Mouse (Mus musculus) forebrain, embryonic 11.5 days (tissue): ENCODE data around the gene 1700025G04Rik. TPM values are rescaled to one million over a fixed set of nuclear protein-coding genes. Genes with fewer than 3 reads are reported as not detected.

Experiments used
- ATAC-seq: fragments of 200-750 bp; cut with Nextera tagmentation; replicated peaks from 2 replicates; pipeline ENCODE4 v1.8.0; 2017; ENCODE audit warnings: moderate TSS enrichment; ENCODE audit not compliant: low FRiP score
- DNase-seq: peaks from one replicate; pipeline ENCODE4 v3.0.0-alpha.2; 2017; ENCODE audit warnings: low spot score
- H3K27ac ChIP-seq: fragments of 300-500 bp; sonication (generic); 2 replicates; pipeline ENCODE4 v1.5.1; 2014; ENCODE audit warnings: low read depth, low read length
- H3K27me3 ChIP-seq: fragments of 300-500 bp; sonication (generic); 2 replicates; pipeline ENCODE4 v1.6.1; 2014; ENCODE audit warnings: mild to moderate bottlenecking, low read length, mixed read lengths; ENCODE audit not compliant: control insufficient read depth, insufficient read depth
- H3K36me3 ChIP-seq: fragments of 300-500 bp; sonication (generic); 2 replicates; pipeline ENCODE4 v1.6.1; 2014; ENCODE audit warnings: mild to moderate bottlenecking, low read length, moderate library complexity, mixed read lengths; ENCODE audit not compliant: control insufficient read depth, insufficient read depth
- H3K4me1 ChIP-seq: fragments of 300-500 bp; sonication (generic); replicated peaks from 2 replicates; pipeline ENCODE4 v1.6.1; 2014; ENCODE audit warnings: low read length, mixed read lengths; ENCODE audit not compliant: control insufficient read depth, insufficient read depth
- H3K4me2 ChIP-seq: fragments of 300-500 bp; sonication (generic); 2 replicates; pipeline ENCODE4 v1.6.1; 2014; ENCODE audit warnings: low read depth, mild to moderate bottlenecking, low read length, moderate library complexity, mixed read lengths; ENCODE audit not compliant: severe bottlenecking
- H3K4me3 ChIP-seq: fragments of 300-500 bp; sonication (generic); 2 replicates; pipeline ENCODE4 v1.5.1; 2014; ENCODE audit warnings: low read depth, low read length
- H3K9ac ChIP-seq: fragments of 300-500 bp; sonication (generic); 2 replicates; pipeline ENCODE4 v1.6.1; 2014; ENCODE audit warnings: low read length
- H3K9me3 ChIP-seq: fragments of 300-500 bp; sonication (generic); 2 replicates; pipeline ENCODE4 v1.6.1; 2016; ENCODE audit warnings: low read length, mixed read lengths; ENCODE audit not compliant: control insufficient read depth
- WGBS: fragments of 180-500 bp; shearing (Covaris S2); extraction: QIAGEN DNeasy Blood & Tissue Kit; methylation state at CpG from one replicate; pipeline ENCODE4 v1.1.7; 2014; 5-methylcytosine and 5-hydroxymethylcytosine counted together
- polyA plus RNA-seq: library from polyadenylated mRNA; unstranded; fragments of >200 nt; fragmentation: Nextera tagmentation; extraction: Ambion mirVana; gene quantifications from 2 replicates; pipeline ENCODE4 v1.2.1, GENCODE M21; 2014

The 1700025G04Rik gene
- polyA plus RNA-seq, 1 experiment from 2014 or later = 25.6 TPM

DNA sequence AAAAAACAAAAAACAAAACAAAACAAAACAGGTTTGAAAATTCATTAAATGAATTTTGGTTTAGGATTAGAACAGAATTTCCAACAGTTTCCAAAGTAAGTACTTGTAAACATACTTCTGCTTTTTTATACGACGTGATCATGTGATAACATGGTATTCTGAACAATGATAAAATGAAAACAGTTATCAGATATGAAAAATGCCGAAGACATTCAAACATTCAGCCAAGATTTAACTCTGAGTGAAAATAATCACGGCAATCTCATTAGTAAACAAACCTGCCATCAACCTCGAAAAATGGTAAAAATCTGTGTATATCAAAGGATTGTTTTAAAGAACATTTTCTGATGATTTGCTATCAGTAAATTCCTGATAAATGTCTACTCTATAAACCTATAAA is 69.9 kb downstream of the 1700025G04Rik start:
- Histone ChIP-seq H3K27ac (no peak overlapping the region), H3K4me3 (no peak overlapping the region), H3K4me1 (no peaks in the 10 kb centered on the region), H3K9ac (no peak overlapping the region), H3K27me3 (no peaks in the 10 kb centered on the region), H3K4me2 (no peak overlapping the region), H3K9me3 (no peaks in the 10 kb centered on the region), H3K36me3 (no peaks in the 10 kb centered on the region)
- no peak for DNase-seq
- ATAC-seq = no peak
- WGBS = 92% methylated on average over 5 of the region's 5 CpGs

DNA sequence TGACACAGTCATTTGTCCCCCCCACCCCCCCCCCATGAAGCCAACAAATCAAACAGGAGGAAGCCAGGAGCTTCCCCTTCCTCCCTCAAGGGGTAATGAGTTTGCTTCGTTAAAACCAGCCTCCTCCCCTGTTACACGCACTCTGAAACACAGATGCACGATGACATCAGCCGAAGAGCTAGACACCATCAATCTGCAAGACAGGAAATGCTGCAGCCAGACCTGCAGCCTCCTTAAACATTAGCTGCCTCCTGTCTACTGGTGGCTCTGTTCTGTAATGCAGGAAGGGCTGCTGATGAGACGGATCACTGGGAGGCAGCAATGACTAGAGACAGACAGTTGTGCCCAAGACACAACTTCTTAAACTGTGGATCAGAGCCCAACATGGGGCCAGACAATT is 70.7 kb downstream of the 1700025G04Rik start:
- Histone ChIP-seq H3K4me2 (no peak overlapping the region), H3K4me3 (no peak overlapping the region), H3K27ac (no peak overlapping the region), H3K9ac (no peak overlapping the region), H3K4me1 (no peaks in the 10 kb centered on the region), H3K9me3 (no peaks in the 10 kb centered on the region), H3K36me3 (no peaks in the 10 kb centered on the region), H3K27me3 (no peaks in the 10 kb centered on the region)
- ATAC-seq (no peak), DNase-seq (no peak)
- 72% methylated on average over 5 of the region's 5 CpGs for WGBS

DNA sequence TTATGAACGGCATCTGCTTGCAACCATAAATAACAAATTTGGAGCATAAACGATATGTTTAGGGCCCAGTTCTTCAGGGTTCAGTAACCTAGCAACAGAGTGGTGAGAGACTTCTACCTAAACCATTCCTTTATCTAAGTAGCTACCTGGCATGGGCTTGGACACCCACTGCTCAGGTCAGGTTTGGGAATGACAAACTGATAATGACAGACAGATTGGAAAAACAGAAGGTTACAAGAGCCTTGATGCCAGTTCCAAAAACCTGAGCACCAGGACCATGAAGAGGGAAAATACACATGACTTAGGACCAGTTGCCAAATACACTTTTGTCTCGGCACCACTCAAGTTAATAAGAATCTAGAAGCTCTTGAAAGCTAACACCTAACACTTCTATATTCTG is 71.6 kb downstream of the 1700025G04Rik start:
- ATAC-seq (no peak), DNase-seq (no peak)
- Histone ChIP-seq H3K9me3 (no peaks in the 10 kb centered on the region), H3K4me1 (no peaks in the 10 kb centered on the region), H3K27me3 (no peaks in the 10 kb centered on the region), H3K9ac (no peak overlapping the region), H3K4me3 (no peak overlapping the region), H3K4me2 (no peak overlapping the region), H3K27ac (no peak overlapping the region), H3K36me3 (no peaks in the 10 kb centered on the region)
- WGBS = 89% methylated on average over 3 of the region's 3 CpGs

GRCm38 (mm10) chr1:152016663-152017062 is 73.3 kb downstream of the 1700025G04Rik start:
- H3K36me3 ChIP-seq = no peaks in the 10 kb centered on the region
- no peak overlapping the region for H3K4me3 ChIP-seq
- H3K9me3 ChIP-seq = no peaks in the 10 kb centered on the region
- no peak overlapping the region for H3K4me2 ChIP-seq
- WGBS = 95% methylated on average over 3 of the region's 3 CpGs
- no peak for DNase-seq
- H3K4me1 ChIP-seq = no peaks in the 10 kb centered on the region
- H3K27me3 ChIP-seq = no peaks in the 10 kb centered on the region
- no peak for ATAC-seq
- no peak overlapping the region for H3K9ac ChIP-seq
- H3K27ac ChIP-seq = no peak overlapping the region

DNA sequence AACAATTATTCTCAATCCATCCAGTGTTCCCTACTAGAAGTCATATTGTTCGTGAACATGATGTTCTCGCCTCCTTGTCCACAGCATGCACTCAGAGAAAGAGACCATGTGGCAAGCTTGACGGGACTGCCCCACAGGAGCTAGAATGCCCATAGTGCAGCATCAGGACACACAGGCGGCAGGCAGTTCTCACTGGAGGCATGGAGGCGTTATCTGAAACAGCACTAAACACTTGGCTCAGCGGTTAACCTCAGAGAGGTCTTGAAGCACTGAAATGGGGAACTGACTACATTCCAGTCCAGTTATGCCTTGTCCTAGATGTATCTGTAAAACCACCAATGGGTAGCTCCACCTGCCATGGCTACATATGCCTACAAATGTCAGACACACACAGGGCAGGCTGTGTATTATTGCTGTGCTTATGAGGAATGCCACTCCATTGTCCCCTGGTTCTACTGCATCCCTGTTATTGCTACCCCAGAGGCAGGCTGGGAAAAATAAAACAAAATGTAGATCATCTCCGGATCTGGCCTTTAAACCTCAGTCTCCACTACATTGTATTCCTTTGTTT is 74.3 kb downstream of the 1700025G04Rik start:
- no peaks in the 10 kb centered on the region for H3K4me1 ChIP-seq
- H3K4me3 ChIP-seq = no peak overlapping the region
- no peak overlapping the region for H3K9ac ChIP-seq
- no peak for ATAC-seq
- no peaks in the 10 kb centered on the region for H3K9me3 ChIP-seq
- no peaks in the 10 kb centered on the region for H3K36me3 ChIP-seq
- H3K27ac ChIP-seq = no peak overlapping the region
- no peaks in the 10 kb centered on the region for H3K27me3 ChIP-seq
- H3K4me2 ChIP-seq = no peak overlapping the region
- 91% methylated on average over 7 of the region's 7 CpGs for WGBS
- no peak for DNase-seq

DNA sequence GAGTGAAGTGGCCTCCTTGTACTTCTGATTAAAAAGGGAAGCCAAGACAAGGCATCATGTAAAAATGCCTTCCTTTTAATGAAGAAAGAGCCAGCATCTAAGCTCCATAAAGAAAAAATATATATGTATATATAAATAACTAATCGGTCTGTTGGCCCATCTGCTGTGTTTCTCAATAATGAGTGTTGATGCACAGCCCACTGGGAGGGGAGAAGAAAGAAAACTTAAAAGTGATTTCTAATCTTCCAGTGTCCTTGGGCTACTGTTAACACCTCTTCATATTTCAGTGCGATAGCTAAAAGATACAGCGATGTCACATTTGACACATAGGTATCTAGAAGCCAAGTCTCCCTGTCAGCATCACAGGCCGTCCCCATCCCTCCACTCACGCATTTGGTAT is 78.2 kb downstream of the 1700025G04Rik start:
- 94% methylated on average over 5 of the region's 5 CpGs for WGBS
- Histone ChIP-seq H3K9me3 (no peaks in the 10 kb centered on the region), H3K4me2 (no peak overlapping the region), H3K4me1 (no peaks in the 10 kb centered on the region), H3K27me3 (no peaks in the 10 kb centered on the region), H3K27ac (no peak overlapping the region), H3K4me3 (no peak overlapping the region), H3K36me3 (no peaks in the 10 kb centered on the region), H3K9ac (no peak overlapping the region)
- ATAC-seq (no peak), DNase-seq (no peak)

- Histone ChIP-seq H3K9me3 (no peaks in the 10 kb centered on the region), H3K9ac (no peak overlapping the region), H3K36me3 (no peaks in the 10 kb centered on the region), H3K4me2 (no peak overlapping the region), H3K27me3 (no peaks in the 10 kb centered on the region), H3K4me1 (no peaks in the 10 kb centered on the region), H3K27ac (no peak overlapping the region), H3K4me3 (no peak overlapping the region)
- ATAC-seq (no peak), DNase-seq (no peak)
- 80% methylated on average over 13 of the region's 13 CpGs for whole genome bisulfite sequencing
Observed at GRCm38 (mm10) chr1:152010251-152010980, 79.5 kb downstream of the 1700025G04Rik start.

- H3K27ac ChIP-seq = no peak overlapping the region
- 68% methylated on average over 8 of the region's 8 CpGs for WGBS
- no peaks in the 10 kb centered on the region for H3K27me3 ChIP-seq
- no peak overlapping the region for H3K9ac ChIP-seq
- ATAC-seq = no peak
- H3K4me3 ChIP-seq = no peak overlapping the region
- H3K4me1 ChIP-seq = no peaks in the 10 kb centered on the region
- no peaks in the 10 kb centered on the region for H3K9me3 ChIP-seq
- no peak overlapping the region for H3K4me2 ChIP-seq
- no peak for DNase-seq
- H3K36me3 ChIP-seq = no peaks in the 10 kb centered on the region
Observed at GRCm38 (mm10) chr1:152008473-152008991, 81.4 kb downstream of the 1700025G04Rik start.

DNA sequence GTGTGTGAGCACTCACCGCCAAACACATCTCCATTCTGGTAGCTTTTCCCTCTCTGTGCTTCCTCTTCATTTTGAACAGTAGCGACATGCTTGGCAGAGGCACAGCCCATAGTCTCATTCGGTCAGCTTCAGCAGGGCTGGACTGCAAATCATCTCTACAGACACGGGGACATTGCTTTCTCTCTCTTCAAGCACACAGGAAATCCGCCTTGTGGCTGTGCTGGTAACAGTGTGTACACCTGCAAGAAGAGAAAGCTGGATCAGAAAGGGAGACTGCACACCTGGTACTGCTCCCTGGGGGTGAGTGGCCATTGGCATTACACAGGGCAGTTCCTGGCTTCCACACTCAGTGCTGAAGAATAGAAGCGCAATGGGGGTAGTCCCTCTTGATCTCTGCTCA is 83.4 kb downstream of the 1700025G04Rik start:
- no peak for ATAC-seq
- H3K4me3 ChIP-seq = no peak overlapping the region
- no peaks in the 10 kb centered on the region for H3K36me3 ChIP-seq
- no peak for DNase-seq
- 95% methylated on average over 6 of the region's 6 CpGs for WGBS
- no peak overlapping the region for H3K27ac ChIP-seq
- no peaks in the 10 kb centered on the region for H3K27me3 ChIP-seq
- H3K4me2 ChIP-seq = no peak overlapping the region
- no peaks in the 10 kb centered on the region for H3K9me3 ChIP-seq
- no peak overlapping the region for H3K9ac ChIP-seq
- H3K4me1 ChIP-seq = no peaks in the 10 kb centered on the region
